Mouse (Mus musculus) cerebellum, postnatal 4 days (tissue): ENCODE measurements around the gene Fut2.
A peak's percentile ranks its signal among the peaks of the same experiment; 100 is the strongest.

Source experiments
- DNase-seq, 2 experiments: peaks; one replicate each; pipeline ENCODE4 v3.0.0; 2022; ENCODE audit warnings: low spot score in 2 of 2, mixed read lengths in 1 of 2

Fut2 gene

DNA sequence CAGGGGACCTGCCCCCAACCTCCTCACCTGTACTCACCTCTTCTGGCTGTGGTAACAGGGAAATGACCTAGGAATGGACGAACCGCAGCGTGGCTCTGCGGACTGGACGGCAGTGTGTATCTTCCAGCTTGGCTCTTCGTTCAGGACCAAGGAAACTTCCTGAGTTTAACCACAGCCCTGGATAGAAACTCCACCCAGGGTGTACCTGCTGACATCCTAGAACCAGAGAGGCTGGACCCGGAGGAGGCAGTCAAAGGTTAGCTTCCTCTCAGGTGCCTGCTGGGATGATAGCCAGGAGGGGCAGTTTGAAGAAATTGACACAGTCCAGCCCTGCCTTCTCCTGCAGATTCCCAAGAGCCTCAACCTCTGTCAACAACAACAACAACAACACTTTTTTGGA lies at the start of gene Fut2:
TSS of gene Fut2 (minus strand) at position 234 of the 400 bp plus-strand sequence.
- no peak for DNase-seq

GRCm38 (mm10) chr7:45715090-45715708 lies 49.0 kb upstream of the Fut2 start, which contains the start of gene Rpl18:
TSS of gene Rpl18 (plus strand) at chr7:45715457.
- peak; percentile 93 to 97 for DNase-seq

DNA sequence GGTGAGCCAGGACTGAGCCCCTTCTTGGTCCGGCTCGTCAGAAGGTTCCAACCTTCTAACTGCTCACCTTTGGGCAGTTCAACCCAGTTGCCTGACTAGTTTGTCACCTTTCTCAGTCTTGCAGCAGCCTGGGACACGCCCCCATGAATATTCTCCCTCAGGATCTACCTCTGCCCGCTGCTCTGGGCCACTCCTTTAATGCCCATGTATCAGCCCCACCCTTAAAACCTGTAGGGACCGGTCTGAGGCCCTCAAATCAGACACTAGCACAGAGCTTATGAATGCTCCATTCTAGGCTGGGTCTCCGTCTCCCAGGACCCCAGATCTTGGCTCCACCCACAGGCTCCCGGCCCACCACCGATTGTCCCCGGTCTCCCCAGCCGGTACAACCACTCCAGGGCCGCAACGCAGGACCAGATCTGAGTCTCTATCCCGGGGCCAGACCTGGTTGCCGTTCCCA lies 48.5 kb upstream of the Fut2 start:
- DNase-seq, result no peak

DNA sequence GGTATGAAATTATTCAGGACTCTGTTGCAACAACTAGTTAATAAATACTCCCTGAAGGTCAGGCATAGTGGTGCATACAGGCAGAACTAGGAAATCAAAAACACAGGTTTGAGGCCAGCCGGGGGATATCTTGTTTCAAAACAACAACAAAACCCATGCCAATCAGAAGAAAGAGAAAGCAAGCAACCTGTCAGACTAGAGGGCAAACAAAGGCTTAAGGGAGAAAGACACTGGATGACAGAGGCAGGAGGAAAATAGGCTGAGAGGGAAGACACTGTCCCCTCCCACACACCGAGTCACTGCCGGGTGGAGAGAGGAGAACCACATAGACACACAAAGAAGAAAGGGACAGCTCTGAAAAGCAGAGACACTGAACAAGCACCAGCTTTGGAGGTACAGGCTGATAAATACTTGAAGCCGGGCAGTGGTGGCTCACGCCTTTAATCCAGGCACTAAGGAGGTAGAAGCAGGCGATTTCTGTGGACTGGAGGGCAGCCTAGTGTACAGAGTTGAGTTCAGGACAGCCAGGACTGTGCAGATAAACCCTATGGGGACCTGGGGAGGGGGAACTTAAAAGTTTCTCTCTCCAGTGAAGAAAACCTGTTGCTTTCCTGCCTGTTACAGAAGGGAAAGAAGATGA lies 47.8 kb upstream of the Fut2 start:
- no peak for DNase-seq

- DNase-seq, result no peak
These were observed 47.2 kb upstream of the Fut2 start for GRCm38 (mm10) chr7:45713396-45713795.

GRCm38 (mm10) chr7:45712022-45712757 lies 46.0 kb upstream of the Fut2 start:
- DNase-seq, result no peak

- no peak for DNase-seq
These were observed 45.3 kb upstream of the Fut2 start for GRCm38 (mm10) chr7:45711316-45712021.

DNA sequence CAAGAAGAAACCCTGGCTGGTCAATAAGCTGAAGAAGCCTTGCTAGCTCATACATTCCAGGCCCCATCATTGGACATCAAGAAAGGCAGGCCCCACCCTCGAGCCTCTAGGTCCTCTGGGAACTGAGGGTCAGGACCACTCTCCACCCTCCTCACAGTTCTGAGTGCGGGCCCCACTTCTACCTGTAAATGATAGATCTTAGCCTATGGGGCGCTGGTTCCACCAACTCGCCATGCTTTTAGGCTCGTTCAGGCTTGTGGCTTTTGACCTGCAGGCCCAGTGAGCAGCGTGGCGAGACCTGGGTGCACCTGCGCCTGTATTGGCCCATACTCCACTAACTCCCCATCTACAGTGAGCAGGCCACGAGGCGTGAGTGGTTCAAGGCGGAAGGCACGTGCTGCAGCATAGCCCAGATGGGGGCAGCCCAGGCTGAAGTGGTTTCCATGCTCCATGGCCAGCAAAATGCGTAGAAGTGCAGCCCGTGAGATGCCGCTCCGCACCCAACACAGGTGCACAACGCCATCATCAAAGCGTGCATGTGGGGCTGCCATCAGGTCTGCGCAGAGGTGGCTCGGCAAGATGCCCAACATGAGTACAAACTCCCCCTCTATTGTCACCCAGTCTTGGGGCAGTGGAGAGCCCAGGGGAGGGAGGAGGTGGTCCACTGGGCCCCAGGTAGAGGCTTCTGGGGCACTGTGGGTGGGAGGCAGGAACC lies 44.4 kb upstream of the Fut2 start:
- DNase-seq, result no peak

DNA sequence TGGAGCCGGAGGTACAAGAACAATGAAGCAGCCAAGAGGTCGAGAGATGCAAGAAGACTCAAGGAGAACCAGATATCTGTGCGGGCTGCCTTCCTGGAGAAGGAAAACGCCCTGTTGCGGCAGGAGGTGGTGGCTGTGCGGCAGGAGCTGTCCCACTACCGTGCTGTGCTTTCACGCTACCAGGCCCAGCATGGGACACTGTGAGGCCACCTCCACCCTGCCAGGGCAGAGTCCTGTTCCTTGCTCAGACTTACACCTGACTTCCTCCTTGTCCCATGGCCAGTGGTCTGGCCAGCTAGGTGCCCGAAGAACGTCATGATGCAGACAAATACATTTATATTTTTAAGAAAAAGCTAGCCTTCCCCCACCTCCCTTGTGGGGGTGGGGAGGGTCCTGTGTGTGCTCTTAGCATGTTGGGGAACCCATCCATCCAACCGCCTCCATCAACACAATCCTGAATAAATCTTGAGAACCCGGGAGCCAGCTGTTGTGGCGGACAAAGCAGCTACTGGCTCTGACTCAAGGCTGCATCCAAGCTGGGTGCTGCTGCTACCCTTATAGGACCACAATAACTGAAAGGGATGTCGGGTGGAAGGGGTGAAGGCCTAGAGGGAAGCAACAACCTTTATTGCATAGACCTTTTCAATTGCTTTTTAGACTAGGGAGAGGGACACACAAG lies 43.6 kb upstream of the Fut2 start:
- DNase-seq, result no peak

GRCm38 (mm10) chr7:45709036-45709435 lies 42.8 kb upstream of the Fut2 start:
- no peak for DNase-seq

DNA sequence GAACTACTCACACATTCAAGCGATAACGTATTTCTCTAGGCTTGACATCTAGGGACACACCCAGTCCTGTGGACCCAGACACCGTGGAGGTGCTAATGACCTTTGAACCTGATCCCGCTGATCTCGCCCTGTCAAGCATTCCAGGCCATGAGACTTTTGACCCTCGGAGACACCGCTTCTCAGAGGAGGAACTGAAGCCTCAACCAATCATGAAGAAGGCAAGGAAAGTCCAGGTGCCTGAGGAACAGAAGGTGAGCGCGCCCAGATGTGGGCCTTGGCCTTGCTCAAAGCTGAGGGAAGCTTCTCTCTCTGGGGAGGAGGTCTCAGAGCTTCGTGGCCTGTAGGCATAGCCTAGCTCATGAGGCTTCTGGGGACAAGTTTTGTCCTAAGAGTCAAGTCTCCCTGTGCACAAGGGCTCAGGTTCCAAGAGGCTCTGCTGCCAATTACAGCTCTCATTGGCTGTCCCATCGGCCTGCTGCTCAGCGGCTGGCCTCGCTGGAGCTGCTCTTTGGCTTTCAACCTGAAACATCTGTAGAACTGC lies 42.1 kb upstream of the Fut2 start:
- DNase-seq, result no peak

DNA sequence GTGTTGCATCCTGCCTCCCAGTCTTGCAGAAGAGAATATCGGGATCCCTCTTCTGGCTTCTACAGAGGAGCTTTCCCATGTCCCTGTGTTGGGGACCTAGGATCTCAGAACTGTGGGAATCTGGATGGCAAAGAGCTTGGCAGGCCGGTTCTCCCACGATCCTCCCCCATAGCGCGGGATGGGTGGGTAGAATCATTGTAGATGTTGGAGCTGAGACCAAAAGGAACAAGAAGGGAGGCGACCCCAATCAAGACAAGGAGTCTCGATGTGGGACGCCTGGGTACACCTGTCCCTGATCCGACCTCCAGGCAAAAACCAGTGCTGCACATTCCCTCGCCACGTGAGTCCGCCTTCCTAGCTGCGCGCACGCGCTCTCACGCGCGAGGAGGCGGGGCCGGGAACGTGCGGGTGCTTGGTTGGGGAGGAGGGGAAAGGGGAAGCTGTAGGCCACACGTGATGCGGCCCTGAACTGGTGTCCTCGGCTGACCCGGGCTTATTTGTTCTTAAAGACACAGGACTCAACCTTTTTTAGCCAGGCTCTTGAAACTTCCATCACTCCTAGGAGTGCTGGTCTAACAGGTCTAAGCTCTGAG lies 41.3 kb upstream of the Fut2 start:
- peak; percentile 78 to 86 for DNase-seq

GRCm38 (mm10) chr7:45706721-45707241 lies 40.6 kb upstream of the Fut2 start:
- peak; percentile 65 to 81 for DNase-seq

DNA sequence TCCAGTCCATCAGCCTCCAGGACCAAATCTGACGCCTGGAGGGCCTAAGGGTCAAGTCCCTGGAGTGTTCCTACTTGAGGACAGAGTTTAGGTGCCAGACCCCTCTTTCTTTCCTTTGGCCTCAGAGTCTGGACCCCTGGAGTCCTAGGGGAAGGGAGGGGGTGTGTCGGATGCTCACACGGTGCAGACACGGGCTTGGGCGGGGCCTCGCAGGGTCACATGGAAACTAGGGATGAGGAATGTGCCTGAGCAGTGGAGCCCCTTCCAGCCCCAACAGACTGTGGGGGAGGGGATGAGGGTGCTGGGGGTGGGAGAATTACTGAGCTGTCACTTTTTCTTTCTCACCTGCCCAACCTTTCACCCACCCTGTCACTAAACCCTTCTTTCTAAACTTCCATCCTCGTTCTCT lies 39.7 kb upstream of the Fut2 start:
- DNase-seq, result peak in 1 of 2 experiments; percentile 50

- no peak for DNase-seq
These were observed 39.3 kb upstream of the Fut2 start for GRCm38 (mm10) chr7:45705443-45705864.

- DNase-seq, result peak; percentile 88 to 97
These were observed 38.7 kb upstream of the Fut2 start, which contains the start of gene Dbp for GRCm38 (mm10) chr7:45704730-45705442. TSS of gene Dbp (plus strand) at chr7:45705088.

GRCm38 (mm10) chr7:45704046-45704559 lies 37.9 kb upstream of the Fut2 start:
- peak in 1 of 2 experiments; percentile 68 for DNase-seq

DNA sequence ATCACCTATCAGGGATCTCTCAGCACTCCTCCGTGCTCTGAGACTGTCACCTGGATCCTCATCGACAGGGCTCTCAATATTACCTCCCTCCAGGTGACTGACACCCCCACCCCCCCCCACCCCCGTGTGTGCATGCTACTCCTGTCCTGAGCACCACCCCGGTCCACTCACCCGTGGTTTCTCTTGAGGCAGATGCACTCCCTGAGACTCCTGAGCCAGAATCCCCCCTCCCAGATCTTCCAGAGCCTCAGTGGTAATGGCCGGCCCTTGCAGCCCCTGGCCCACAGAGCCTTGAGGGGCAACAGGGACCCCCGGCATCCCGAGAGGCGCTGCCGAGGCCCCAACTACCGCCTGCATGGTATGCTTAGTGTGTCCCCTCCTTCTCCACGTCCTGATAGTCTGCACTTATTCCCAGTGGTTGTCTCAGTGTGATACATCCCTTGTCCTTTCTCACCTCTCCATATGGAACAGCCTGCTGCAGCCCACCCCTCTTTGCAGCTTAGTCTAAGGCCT lies 37.4 kb upstream of the Fut2 start:
- DNase-seq, result no peak
